9 mouse cellular contexts compared by ENCODE assay signal in the genomic region with DNA sequence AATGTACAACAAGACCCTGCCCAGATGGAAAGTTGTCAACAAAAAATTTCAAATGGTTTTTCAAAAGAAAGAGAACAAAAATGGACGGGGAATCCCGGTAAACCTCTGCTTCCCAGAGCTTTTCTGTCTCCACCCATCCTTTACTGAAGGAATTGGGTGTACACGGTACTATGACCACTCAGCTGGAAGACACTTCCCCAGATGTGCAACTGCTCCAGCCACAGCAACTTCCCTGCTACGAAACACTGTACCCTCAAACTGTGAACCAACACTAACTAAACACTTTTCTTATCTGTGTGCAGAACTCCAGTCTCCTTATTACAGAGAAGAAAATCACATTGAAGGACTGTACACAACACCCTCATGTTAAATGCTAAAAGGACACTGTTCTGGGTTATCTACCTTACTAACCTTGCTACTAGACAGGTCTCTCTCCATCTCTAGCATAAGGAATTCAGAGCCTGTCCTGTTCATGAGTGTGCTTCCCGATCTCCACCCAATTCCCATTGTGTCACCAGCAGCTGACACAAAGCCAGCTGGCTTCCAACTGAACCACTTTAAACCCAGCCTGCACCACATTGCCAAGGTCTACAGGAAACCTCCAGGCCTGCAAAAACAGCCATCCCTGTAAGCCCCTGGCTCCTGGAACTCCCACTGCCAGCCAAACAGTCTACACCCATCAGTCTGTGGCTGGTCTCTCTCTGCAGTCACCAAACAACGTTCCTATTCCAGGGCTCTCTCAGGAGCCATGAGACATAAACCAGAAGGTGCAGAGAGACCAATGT. TPM values are rescaled to one million over a fixed set of nuclear protein-coding genes. Genes with fewer than 3 reads are reported as not detected.
A peak's percentile ranks its signal among the peaks of the same experiment; 100 is the strongest.
DNase-seq lines count a peak whose midpoint lies in the region; ATAC-seq lines count a peak whose summit lies in the region.
"Had no signal": no experiment of that assay in that cellular context is flagged by ENCODE, and none has a peak within 500 bp of the region (broad histone marks: within the 10 kb centered on the region; RNA-seq: fewer than 3 reads in every experiment).

No protein-coding gene starts in this region.

- H3K9me3 ChIP-seq in kidney, embryonic 16.5 days (ENCODE audit: low read length) = no peaks in the 10 kb centered on the region

- no peaks in the 10 kb centered on the region for H3K36me3 ChIP-seq in kidney, embryonic 16.5 days (ENCODE audit: insufficient read depth, low read length)

- H3K4me2 ChIP-seq in kidney, embryonic 16.5 days (replicated peaks; ENCODE audit: low read depth, low read length) = no peak overlapping the region

- 0 out of 2 replicates have a peak, but pooled peaks cover 3% of the 10 kb centered on the region for H3K4me1 ChIP-seq in kidney, embryonic 16.5 days (ENCODE audit: insufficient read depth, low read length)

- H3K27ac ChIP-seq in kidney, embryonic 16.5 days (ENCODE audit: low read length) = no peak overlapping the region
- H3K27ac ChIP-seq: macrophage had no signal

- no peaks in the 10 kb centered on the region for H3K27me3 ChIP-seq in kidney, embryonic 16.5 days (ENCODE audit: insufficient read depth, low read length)

- ATAC-seq in kidney, embryonic 16.5 days (ENCODE audit: low FRiP score, low TSS enrichment) = no peak
- 0 out of 2 replicates have a peak, but pooled peaks have one; percentile 28 for ATAC-seq in megakaryocyte progenitor cell, adult 5-6 weeks (replicated peaks; ENCODE audit: poor library complexity)

- WGBS in kidney, embryonic 16.5 days = 71% methylated on average over 6 of the region's 6 CpGs

- DNase-seq in kidney, adult 18-20 months = peak; percentile 53
- peak; percentile 77 for DNase-seq in fibroblast of lung, adult 2 months (ENCODE audit: low read depth)
- peak; percentile 86 for DNase-seq in heart, postnatal 25 days (ENCODE audit: low spot score)
- no peak for DNase-seq in liver
- DNase-seq in cerebellum, adult 9-11 months = no peak
- no peak for DNase-seq in thymus, postnatal 14 days

- no peak overlapping the region; the same call in 1 of the 2 replicates for H3K9ac ChIP-seq in kidney, embryonic 16.5 days (replicated peaks; ENCODE audit: low read length)

- intact Hi-C loops in heart, postnatal 25 days (cut with DNase I) = loop anchor here (5.0 kb wide), 2 partner anchors 47 to 58 kb away; partner anchors contain the start of gene Tmtc1

- H3K4me3 ChIP-seq in kidney, embryonic 16.5 days (ENCODE audit: low read length) = no peak overlapping the region

RNA-seq across cellular contexts. Expression of gene Tmtc1, which starts 59.9 kb away (rescaled TPM):
- polyA plus RNA-seq in kidney, embryonic 16.5 days (2015; fragmentation: Nextera tagmentation; extraction: Ambion mirVana) = 1.4 and 1.8 TPM in 2 replicates
- 10 to 100 TPM; 90.6 to 92.3 TPM for total RNA-seq in heart, postnatal 25 days (2021)
- not detected in 2 replicates for total RNA-seq in megakaryocyte progenitor cell, adult 5-6 weeks (2015)
- total RNA-seq in megakaryocyte progenitor cell, adult 5-6 weeks (2017) = 0.03 TPM in 1 of 2 replicates, not detected in the other
- polyA plus RNA-seq: macrophage had no signal

Comparison
In these comparisons a context has a peak if more than half of its experiments do, and no peak if none do; other contexts are left out.
1. DNase-seq: peak in kidney, adult 18-20 months (single experiment), fibroblast of lung, adult 2 months (single experiment) and heart, postnatal 25 days (single experiment); none in liver (single experiment), cerebellum, adult 9-11 months (single experiment) and thymus, postnatal 14 days (single experiment).
2. RNA of gene Tmtc1, which starts 59.9 kb away (total RNA-seq): 90.6 to 92.3 TPM in heart, postnatal 25 days; 0.03 TPM in megakaryocyte progenitor cell, adult 5-6 weeks; every median in the first group is over 10 times any median in the second.